Mouse (Mus musculus): Measurements from ENCODE around the gene Tns1. TPM values are rescaled to one million over a fixed set of nuclear protein-coding genes. Genes with fewer than 3 reads are reported as not detected.
A peak's percentile ranks its signal among the peaks of the same experiment; 100 is the strongest.

The Tns1 gene
- polyA plus RNA-seq, 1 experiment from 2014 or later: 28.8 TPM

- no peaks in the 10 kb centered on the region for H3K9me3 ChIP-seq (ENCODE audit: control insufficient read depth, low read length)
- TF ChIP-seq CTCF (IDR thresholded peaks at IDR 0.05; ENCODE audit: low read depth) (no peak), EP300 (optimal IDR thresholded peaks at IDR 0.05) (no peak)
- 40% methylated on average over 9 of the region's 9 CpGs for WGBS
- no peaks in the 10 kb centered on the region for H3K36me3 ChIP-seq (ENCODE audit: control insufficient read depth, insufficient read depth, low read length)
- no peak overlapping the region for H3K4me3 ChIP-seq (ENCODE audit: low read depth, low read length)
- ATAC-seq (ENCODE audit: low FRiP score, low TSS enrichment) (peak; percentile 75), DNase-seq (ENCODE audit: low spot score) (peak; percentile 53)
- no peaks in the 10 kb centered on the region for H3K27me3 ChIP-seq (ENCODE audit: control insufficient read depth, insufficient read depth, low read length)
- no peak overlapping the region for H3K4me2 ChIP-seq (replicated peaks; ENCODE audit: low read depth)
- peak overlapping the region; percentile 90 for H3K27ac ChIP-seq (replicated peaks)
- peak overlapping the region; percentile 4; the same call in 1 of the 2 replicates for H3K9ac ChIP-seq (ENCODE audit: low read length)
- peaks cover 11% of the 10 kb centered on the region for H3K4me1 ChIP-seq (replicated peaks; ENCODE audit: control insufficient read depth, insufficient read depth)
Observed at GRCm38 (mm10) chr1:73943667-73944289, 180.5 kb downstream of the Tns1 start.

DNA sequence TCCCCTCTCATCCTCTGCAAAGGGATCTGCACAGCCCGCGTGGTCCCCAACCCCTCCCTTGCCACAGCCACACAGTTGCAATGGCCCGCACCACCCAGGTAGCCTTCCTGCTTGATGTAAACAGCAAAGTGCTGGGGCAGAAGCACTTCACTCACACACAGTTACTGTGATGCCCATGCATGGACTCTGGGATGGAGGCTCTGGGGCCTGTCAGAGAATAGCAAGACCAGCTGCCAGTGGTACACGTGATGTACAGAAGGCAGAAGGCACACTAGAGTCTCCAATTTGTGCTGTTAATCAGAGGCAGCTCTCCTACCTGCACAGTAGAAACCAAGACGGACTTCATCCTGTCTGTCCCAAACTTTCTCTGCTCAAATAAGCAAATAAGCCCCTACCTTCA is 181.0 kb downstream of the Tns1 start:
- Histone ChIP-seq H3K27me3 (ENCODE audit: control insufficient read depth, insufficient read depth, low read length) (no peaks in the 10 kb centered on the region), H3K36me3 (ENCODE audit: control insufficient read depth, insufficient read depth, low read length) (no peaks in the 10 kb centered on the region; the same call in 1 of the 2 replicates), H3K4me2 (replicated peaks; ENCODE audit: low read depth) (no peak overlapping the region), H3K4me3 (ENCODE audit: low read depth, low read length) (no peak overlapping the region), H3K27ac (replicated peaks) (peak overlapping the region; percentile 90), H3K4me1 (replicated peaks; ENCODE audit: control insufficient read depth, insufficient read depth) (peaks cover 11% of the 10 kb centered on the region), H3K9ac (ENCODE audit: low read length) (no peak overlapping the region), H3K9me3 (ENCODE audit: control insufficient read depth, low read length) (no peaks in the 10 kb centered on the region)
- no peak for TF ChIP-seq EP300 (optimal IDR thresholded peaks at IDR 0.05)
- no peak for TF ChIP-seq CTCF (IDR thresholded peaks at IDR 0.05; ENCODE audit: low read depth)
- DNase-seq (ENCODE audit: low spot score) (no peak), ATAC-seq (ENCODE audit: low FRiP score, low TSS enrichment) (no peak)
- WGBS: 56% methylated on average over 5 of the region's 5 CpGs

DNA sequence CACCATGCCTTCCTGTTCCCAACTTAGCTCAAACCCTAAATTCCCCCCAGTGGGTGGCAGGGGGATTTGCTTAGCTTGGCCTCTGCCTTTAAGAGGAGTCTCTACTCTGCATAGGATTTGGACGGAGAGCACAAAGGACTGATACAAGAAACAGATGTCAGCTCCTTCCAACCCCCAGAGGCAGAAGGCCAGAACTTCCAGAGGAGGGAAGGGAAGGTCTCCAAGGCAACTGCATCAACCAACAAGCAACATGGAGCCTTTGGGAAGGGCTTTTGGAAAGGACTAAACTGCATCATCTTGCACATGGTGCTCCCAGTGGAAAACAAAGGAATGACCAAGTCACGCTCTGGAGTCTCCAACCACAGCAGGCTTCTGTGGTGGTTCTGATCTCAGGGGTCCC is 182.0 kb downstream of the Tns1 start:
- DNase-seq (ENCODE audit: low spot score): no peak
- no peaks in the 10 kb centered on the region; the same call in 1 of the 2 replicates for H3K36me3 ChIP-seq (ENCODE audit: control insufficient read depth, insufficient read depth, low read length)
- TF ChIP-seq EP300 (optimal IDR thresholded peaks at IDR 0.05): no peak
- TF ChIP-seq CTCF (IDR thresholded peaks at IDR 0.05; ENCODE audit: low read depth): peak; percentile 35
- 44% methylated on average over 2 of the region's 2 CpGs for WGBS
- no peak overlapping the region for H3K9ac ChIP-seq (ENCODE audit: low read length)
- H3K4me3 ChIP-seq (ENCODE audit: low read depth, low read length): no peak overlapping the region
- ATAC-seq (ENCODE audit: low FRiP score, low TSS enrichment): peak; percentile 69; the same call in 1 of the 2 replicates
- H3K27ac ChIP-seq (replicated peaks): peak overlapping the region; percentile 90
- H3K4me1 ChIP-seq (replicated peaks; ENCODE audit: control insufficient read depth, insufficient read depth): peaks cover 11% of the 10 kb centered on the region
- H3K27me3 ChIP-seq (ENCODE audit: control insufficient read depth, insufficient read depth, low read length): no peaks in the 10 kb centered on the region
- H3K4me2 ChIP-seq (replicated peaks; ENCODE audit: low read depth): no peak overlapping the region
- no peaks in the 10 kb centered on the region for H3K9me3 ChIP-seq (ENCODE audit: control insufficient read depth, low read length)

DNA sequence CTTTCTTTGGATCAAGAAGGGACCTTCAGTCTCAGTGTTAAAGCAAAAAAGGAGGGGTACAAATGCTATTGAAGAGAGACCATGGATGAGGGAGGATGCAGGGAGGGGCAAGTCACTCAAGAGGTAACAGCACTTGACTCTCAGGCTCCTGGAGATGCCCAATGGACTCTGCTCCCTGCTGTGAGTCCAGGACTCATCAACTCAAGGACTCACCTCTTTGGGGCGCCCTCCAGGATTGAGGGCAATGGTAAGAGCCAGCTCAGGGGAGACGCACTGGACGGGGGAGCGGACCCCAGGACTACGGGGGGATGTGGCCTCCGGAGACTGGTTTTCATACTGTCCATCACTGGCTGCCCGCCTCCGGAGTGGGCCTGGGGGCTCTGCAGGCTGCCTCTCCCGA is 182.6 kb downstream of the Tns1 start:
- Histone ChIP-seq H3K9me3 (ENCODE audit: control insufficient read depth, low read length) (no peaks in the 10 kb centered on the region), H3K27me3 (ENCODE audit: control insufficient read depth, insufficient read depth, low read length) (no peaks in the 10 kb centered on the region), H3K9ac (ENCODE audit: low read length) (no peak overlapping the region), H3K4me2 (replicated peaks; ENCODE audit: low read depth) (peak overlapping the region; percentile 8; the same call in 1 of the 2 replicates), H3K27ac (replicated peaks) (peak overlapping the region; percentile 73), H3K4me1 (replicated peaks; ENCODE audit: control insufficient read depth, insufficient read depth) (peaks cover 11% of the 10 kb centered on the region), H3K36me3 (ENCODE audit: control insufficient read depth, insufficient read depth, low read length) (no peaks in the 10 kb centered on the region; the same call in 1 of the 2 replicates), H3K4me3 (ENCODE audit: low read depth, low read length) (no peak overlapping the region)
- TF ChIP-seq EP300 (optimal IDR thresholded peaks at IDR 0.05) (no peak), CTCF (IDR thresholded peaks at IDR 0.05; ENCODE audit: low read depth) (no peak)
- DNase-seq (ENCODE audit: low spot score) (no peak), ATAC-seq (ENCODE audit: low FRiP score, low TSS enrichment) (peak; percentile 7; the same call in 1 of the 2 replicates)
- 70% methylated on average over 9 of the region's 9 CpGs for WGBS

GRCm38 (mm10) chr1:73940491-73941204 is 183.6 kb downstream of the Tns1 start:
- no peaks in the 10 kb centered on the region for H3K9me3 ChIP-seq (ENCODE audit: control insufficient read depth, low read length)
- WGBS: 86% methylated on average over 9 of the region's 9 CpGs
- no peak for ATAC-seq (ENCODE audit: low FRiP score, low TSS enrichment)
- no peak overlapping the region for H3K9ac ChIP-seq (ENCODE audit: low read length)
- DNase-seq (ENCODE audit: low spot score): no peak
- no peaks in the 10 kb centered on the region for H3K27me3 ChIP-seq (ENCODE audit: control insufficient read depth, insufficient read depth, low read length)
- peaks cover 11% of the 10 kb centered on the region for H3K4me1 ChIP-seq (replicated peaks; ENCODE audit: control insufficient read depth, insufficient read depth)
- H3K4me2 ChIP-seq (replicated peaks; ENCODE audit: low read depth): no peak overlapping the region
- H3K36me3 ChIP-seq (ENCODE audit: control insufficient read depth, insufficient read depth, low read length): peaks cover 8% of the 10 kb centered on the region; the same call in 1 of the 2 replicates
- H3K27ac ChIP-seq (replicated peaks): no peak overlapping the region
- no peak overlapping the region for H3K4me3 ChIP-seq (ENCODE audit: low read depth, low read length)
- TF ChIP-seq EP300 (optimal IDR thresholded peaks at IDR 0.05): no peak
- TF ChIP-seq CTCF (IDR thresholded peaks at IDR 0.05; ENCODE audit: low read depth): no peak

- WGBS: 69% methylated on average over 10 of the region's 10 CpGs
- H3K27ac ChIP-seq (replicated peaks): no peak overlapping the region
- H3K4me2 ChIP-seq (replicated peaks; ENCODE audit: low read depth): no peak overlapping the region
- no peak for DNase-seq (ENCODE audit: low spot score)
- H3K27me3 ChIP-seq (ENCODE audit: control insufficient read depth, insufficient read depth, low read length): no peaks in the 10 kb centered on the region
- H3K4me3 ChIP-seq (ENCODE audit: low read depth, low read length): no peak overlapping the region
- H3K9me3 ChIP-seq (ENCODE audit: control insufficient read depth, low read length): no peaks in the 10 kb centered on the region
- no peak overlapping the region for H3K9ac ChIP-seq (ENCODE audit: low read length)
- peaks cover 9% of the 10 kb centered on the region; the same call in 1 of the 2 replicates for H3K4me1 ChIP-seq (replicated peaks; ENCODE audit: control insufficient read depth, insufficient read depth)
- TF ChIP-seq EP300 (optimal IDR thresholded peaks at IDR 0.05): no peak
- no peak for TF ChIP-seq CTCF (IDR thresholded peaks at IDR 0.05; ENCODE audit: low read depth)
- no peak for ATAC-seq (ENCODE audit: low FRiP score, low TSS enrichment)
- H3K36me3 ChIP-seq (ENCODE audit: control insufficient read depth, insufficient read depth, low read length): peaks cover 8% of the 10 kb centered on the region; the same call in 1 of the 2 replicates
Observed at GRCm38 (mm10) chr1:73938597-73938996, 185.7 kb downstream of the Tns1 start.
